Mouse (Mus musculus) gastrocnemius, postnatal 4 days (tissue): ENCODE results near the gene Ube2l6. TPM values are rescaled to one million over a fixed set of nuclear protein-coding genes. Genes with fewer than 3 reads are reported as not detected.

Experiments
- DNase-seq, 2 experiments: peaks; one replicate each; pipeline ENCODE4 v3.0.0; 2021 to 2022; ENCODE audit warnings: low spot score in 2 of 2, mixed read lengths in 2 of 2
- total RNA-seq, 2 experiments: library from RNA; stranded (reverse); gene quantifications; 2 replicates each; pipeline ENCODE4 v1.2.3; 2021

Ube2l6 gene
- total RNA-seq, 2 experiments from 2014 or later, result 10.7 to 11.4 TPM

- no peak for DNase-seq
Observed at GRCm38 (mm10) chr2:84837107-84837506, 38.5 kb downstream of the Ube2l6 start.

DNA sequence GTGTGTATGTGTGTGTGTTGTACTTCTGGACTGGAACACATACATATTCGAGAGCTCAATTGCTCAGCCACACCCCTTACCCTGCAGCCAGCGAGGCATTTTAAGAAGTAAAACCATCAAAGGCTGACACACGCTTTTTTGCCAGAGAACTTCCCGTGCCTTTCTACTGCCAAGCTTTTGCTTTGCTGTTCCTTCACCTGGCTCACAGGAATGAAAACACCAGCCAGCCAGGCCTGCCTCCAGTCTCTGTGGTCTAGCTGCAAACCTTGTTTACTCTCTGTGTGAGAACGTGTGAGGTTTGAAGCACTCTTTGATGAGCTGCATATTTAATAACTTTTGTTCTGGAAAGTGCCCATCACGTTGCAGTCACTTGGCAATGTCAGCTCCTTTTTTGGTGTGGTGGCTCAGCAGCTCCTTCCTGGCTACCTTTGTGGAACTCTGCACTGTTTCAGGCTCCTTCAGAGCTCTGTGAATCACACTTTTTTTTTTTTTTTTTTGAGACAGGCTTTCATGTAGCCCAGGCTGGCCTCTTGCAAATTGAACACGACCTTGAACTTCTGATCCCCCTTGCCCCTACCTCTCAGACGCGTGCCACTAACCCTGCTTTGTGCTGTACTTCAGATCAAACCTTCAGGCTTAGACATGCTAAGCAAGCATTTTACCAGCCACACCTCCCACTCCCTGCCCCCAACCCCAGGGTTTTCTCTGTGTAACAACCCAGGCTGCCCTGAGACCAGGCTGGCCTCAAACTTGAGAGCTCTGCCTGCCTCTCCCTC lies 39.4 kb downstream of the Ube2l6 start:
- no peak for DNase-seq

GRCm38 (mm10) chr2:84838593-84838949 lies 39.9 kb downstream of the Ube2l6 start, which contains the start of gene Slc43a1:
TSS of gene Slc43a1 (plus strand) at chr2:84838850.
- no peak for DNase-seq

DNA sequence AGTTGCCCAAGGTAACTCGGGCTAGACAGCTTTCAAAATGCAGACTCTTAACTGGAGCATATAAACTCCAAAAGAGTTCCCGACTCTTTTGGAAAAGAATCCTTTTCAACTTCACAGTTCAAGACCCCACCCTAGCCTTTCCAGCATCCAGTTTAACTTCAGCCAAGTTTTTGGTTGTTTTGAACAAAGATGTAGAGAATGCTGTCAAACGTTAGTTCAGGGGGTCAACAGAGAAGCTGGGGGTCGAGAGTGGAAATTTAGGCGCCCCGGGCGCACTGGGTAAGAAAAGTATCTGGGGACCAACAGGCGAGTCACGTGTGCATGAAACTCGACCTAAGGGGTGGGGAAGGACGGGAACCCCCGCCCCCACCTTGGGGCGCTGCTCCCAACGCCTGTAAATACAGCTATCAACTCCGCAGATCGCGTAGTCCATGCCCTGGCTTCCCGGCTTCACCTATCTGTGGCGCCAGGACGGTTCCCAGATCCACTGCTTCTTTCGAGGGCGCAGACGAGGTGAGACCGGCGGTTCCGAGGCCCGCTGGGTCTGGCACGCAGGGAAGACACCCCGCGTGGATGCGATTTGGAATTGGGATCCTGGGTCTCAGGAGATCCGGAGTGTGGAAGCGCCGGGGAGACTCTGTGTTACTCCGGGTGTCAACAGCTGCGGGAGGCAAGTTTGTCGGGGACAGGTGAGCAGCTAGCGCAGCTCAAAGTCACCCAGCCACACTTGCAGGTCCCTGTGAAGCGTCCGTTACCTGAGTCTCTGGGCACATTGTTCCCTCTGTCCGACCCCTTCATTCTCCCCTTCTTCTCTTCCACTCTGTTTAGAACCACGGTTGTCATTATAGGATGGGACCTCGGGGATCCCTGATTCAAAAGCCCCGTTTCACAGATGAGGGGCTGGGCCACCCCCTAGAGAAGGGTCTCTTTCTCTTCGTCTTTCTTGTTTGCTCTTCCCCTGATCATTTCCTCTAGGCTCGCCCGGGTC lies 40.7 kb downstream of the Ube2l6 start:
- peak; percentile 42 to 57 for DNase-seq

GRCm38 (mm10) chr2:84840016-84840747 lies 41.6 kb downstream of the Ube2l6 start:
- peak; percentile 64 to 80 for DNase-seq

- no peak for DNase-seq
Observed at GRCm38 (mm10) chr2:84840748-84841563, 42.3 kb downstream of the Ube2l6 start.

GRCm38 (mm10) chr2:84841905-84842304 lies 43.3 kb downstream of the Ube2l6 start:
- DNase-seq, result no peak

DNA sequence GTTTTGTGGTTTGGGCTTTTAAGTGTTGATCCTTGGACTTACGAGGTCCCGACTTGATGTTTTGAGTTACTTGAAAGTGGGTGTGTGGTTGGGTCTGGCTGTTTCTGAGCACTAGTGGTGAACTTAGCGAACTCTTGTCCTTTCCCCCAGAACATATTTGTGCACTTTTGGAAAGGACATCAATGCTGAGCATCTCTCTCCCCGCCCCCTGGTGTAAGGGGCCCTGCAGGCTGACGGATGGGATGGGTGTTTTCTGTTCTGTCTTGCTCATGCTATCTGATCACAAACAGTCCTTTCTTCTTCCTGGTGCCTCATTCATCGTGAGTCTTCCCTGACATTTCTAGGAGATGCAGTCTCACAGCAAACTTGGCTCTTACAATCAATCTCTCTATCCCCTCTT lies 45.0 kb downstream of the Ube2l6 start:
- no peak for DNase-seq

DNA sequence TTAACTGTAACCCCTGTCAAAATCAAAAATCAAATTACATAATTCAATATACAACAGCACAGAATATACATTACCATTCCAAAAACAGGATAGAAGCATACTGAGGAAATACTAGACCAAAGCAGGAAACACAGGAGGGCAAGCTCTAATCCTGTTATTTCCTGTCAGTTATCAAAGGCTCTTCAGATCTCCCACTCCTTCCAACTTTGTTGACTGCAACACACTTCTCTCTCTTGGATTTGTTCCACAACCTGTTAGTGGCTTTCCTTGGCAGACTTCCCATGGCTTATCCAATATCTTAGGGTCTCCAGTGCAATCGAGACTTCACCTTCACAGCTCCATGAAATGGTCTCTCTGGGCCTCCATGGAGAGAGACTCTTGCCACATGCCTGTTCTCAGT lies 46.6 kb downstream of the Ube2l6 start:
- DNase-seq, result no peak

DNA sequence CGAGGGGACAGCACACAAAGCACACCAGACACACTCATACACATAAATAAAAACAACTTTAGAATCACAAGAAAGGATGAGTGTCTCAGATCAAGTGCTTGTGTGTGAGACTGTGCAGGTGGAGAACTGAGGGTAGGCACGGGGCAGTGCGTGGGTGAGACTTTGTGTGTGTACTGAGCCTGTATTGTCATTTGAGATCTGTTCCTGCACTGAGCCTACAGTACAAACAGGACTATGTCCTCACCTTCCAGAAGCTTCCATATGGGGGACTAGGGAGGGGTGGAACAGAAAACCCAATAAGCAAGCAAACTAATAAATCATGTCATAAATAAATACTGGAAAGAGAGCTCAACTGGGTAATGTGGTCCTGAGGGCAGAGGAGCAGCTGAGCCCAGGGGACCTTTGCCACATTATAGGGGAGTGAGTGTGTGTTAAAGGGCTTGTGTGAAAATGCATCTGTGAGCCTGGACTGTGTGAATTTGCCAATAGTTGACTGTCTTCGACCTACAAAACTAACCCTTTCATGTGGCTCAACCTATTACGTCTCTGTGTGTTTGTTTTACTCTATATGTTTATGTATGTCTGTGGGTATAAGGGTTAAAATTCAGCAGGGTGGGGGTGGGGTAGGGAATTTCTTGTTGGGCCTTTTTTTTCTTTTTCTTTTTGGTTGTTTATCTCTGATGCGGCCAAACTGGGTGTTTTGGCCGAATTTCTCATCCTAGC lies 51.9 kb downstream of the Ube2l6 start:
- DNase-seq, result no peak

- peak; percentile 65 to 76 for DNase-seq
Observed at GRCm38 (mm10) chr2:84851130-84852040, 52.8 kb downstream of the Ube2l6 start.

GRCm38 (mm10) chr2:84855732-84856131 lies 57.1 kb downstream of the Ube2l6 start:
- DNase-seq, result peak in 1 of 2 experiments; percentile 53

GRCm38 (mm10) chr2:84858551-84858950 lies 59.9 kb downstream of the Ube2l6 start:
- DNase-seq, result no peak

Other genes with a start within 250 kb of the Ube2l6 start
- gene Ctnnd1, start 148.1 kb upstream of the Ube2l6 start, total RNA-seq, result 10 to 100 TPM; 89.3 to 97.3 TPM
- gene Btbd18, start 139.7 kb upstream of the Ube2l6 start, total RNA-seq, result under 1 TPM in 1 of 2 experiments, not detected in 1; 0.08 TPM
- gene Selenoh, start 128.1 kb upstream of the Ube2l6 start, total RNA-seq, result 10 to 100 TPM; 32.2 to 49.9 TPM
- gene Gm28635, start 120.8 kb upstream of the Ube2l6 start, total RNA-seq, result under 1 TPM; 0.08 to 0.76 TPM
- 10 to 100 TPM; 17.8 to 19.3 TPM for gene Med19, start 120.4 kb upstream of the Ube2l6 start, total RNA-seq
- 10 to 100 TPM; 46.6 to 48.5 TPM for gene Tmx2, start 119.7 kb upstream of the Ube2l6 start, total RNA-seq
- gene Zdhhc5, start 83.6 kb upstream of the Ube2l6 start, total RNA-seq, result 10 to 100 TPM; 45.1 to 50.9 TPM
- gene Clp1, start 71.5 kb upstream of the Ube2l6 start, total RNA-seq, result 1 to 10 TPM; 6.8 to 8.6 TPM
- under 1 TPM; 0.74 to 0.78 TPM for gene Ypel4, start 64.8 kb upstream of the Ube2l6 start, total RNA-seq
- 1 to 10 TPM; 4.0 to 6.3 TPM for gene Gm19426, start 55.2 kb upstream of the Ube2l6 start, total RNA-seq
- 10 to 100 TPM; 67.9 to 78.7 TPM for gene Serping1, start 23.4 kb upstream of the Ube2l6 start, total RNA-seq
- 10 to 100 TPM; 57.0 to 70.9 TPM for gene Smtnl1, start 23.8 kb downstream of the Ube2l6 start, total RNA-seq
- gene Timm10, start 28.2 kb downstream of the Ube2l6 start, total RNA-seq, result 10 to 100 TPM; 48.9 to 51.4 TPM
- gene Slc43a1, start 40.0 kb downstream of the Ube2l6 start, total RNA-seq, result 1 to 10 TPM; 5.6 to 7.8 TPM
- gene Rtn4rl2, start 87.9 kb downstream of the Ube2l6 start, total RNA-seq, result under 1 TPM; 0.37 to 0.80 TPM
- gene Slc43a3, start 137.8 kb downstream of the Ube2l6 start, total RNA-seq, result 10 to 100 TPM; 29.4 to 29.7 TPM
- not detected for gene Prg2, start 181.6 kb downstream of the Ube2l6 start, total RNA-seq
- gene Prg3, start 189.4 kb downstream of the Ube2l6 start, total RNA-seq, result not detected
- 100 to 1,000 TPM in 1 of 2 experiments, 10 to 100 TPM in 1; 98.2 to 105 TPM for gene Ssrp1, start 238.4 kb downstream of the Ube2l6 start, total RNA-seq
- gene P2rx3, start 238.6 kb downstream of the Ube2l6 start, total RNA-seq, result under 1 TPM; 0.60 to 0.91 TPM
- 10 to 100 TPM; 89.8 to 92.6 TPM for gene Tnks1bp1, start 249.2 kb downstream of the Ube2l6 start, total RNA-seq